Mouse (Mus musculus) neural tube, embryonic 14.5 days (tissue): ENCODE measurements around the gene Hspbp1. TPM values are rescaled to one million over a fixed set of nuclear protein-coding genes. Genes with fewer than 3 reads are reported as not detected.

Experiments
- ATAC-seq: fragments of 200-750 bp; cut with Nextera tagmentation; 2 replicates; pipeline ENCODE4 v1.8.0; 2017; ENCODE audit warnings: low read depth, mild to moderate bottlenecking, moderate TSS enrichment, moderate library complexity
- H3K27ac ChIP-seq: fragments of 300-500 bp; sonication (generic); 2 replicates; pipeline ENCODE4 v1.5.1; 2014; ENCODE audit warnings: low read depth, mild to moderate bottlenecking, control low read depth, low read length, moderate library complexity, mixed read lengths
- H3K27me3 ChIP-seq: fragments of 300-500 bp; sonication (generic); 2 replicates; pipeline ENCODE4 v1.6.1; 2014; ENCODE audit warnings: low read length; ENCODE audit not compliant: control insufficient read depth, insufficient read depth
- H3K36me3 ChIP-seq: fragments of 300-500 bp; sonication (generic); 2 replicates; pipeline ENCODE4 v1.6.1; 2014; ENCODE audit warnings: low read length, mixed read lengths; ENCODE audit not compliant: control insufficient read depth, insufficient read depth
- H3K4me1 ChIP-seq: fragments of 300-500 bp; sonication (generic); 2 replicates; pipeline ENCODE4 v1.6.1; 2014; ENCODE audit warnings: low read length; ENCODE audit not compliant: control insufficient read depth, insufficient read depth
- H3K4me2 ChIP-seq: fragments of 300-500 bp; sonication (generic); 2 replicates; pipeline ENCODE4 v1.6.1; 2014; ENCODE audit warnings: mild to moderate bottlenecking, low read depth, low read length, control low read depth
- H3K4me3 ChIP-seq: fragments of 300-500 bp; sonication (generic); 2 replicates; pipeline ENCODE4 v1.5.1; 2014; ENCODE audit warnings: low read depth, low read length, control low read depth, mixed read lengths
- H3K9ac ChIP-seq: fragments of 300-500 bp; sonication (generic); replicated peaks from 2 replicates; pipeline ENCODE4 v1.6.1; 2014; ENCODE audit warnings: low read depth, mild to moderate bottlenecking, control low read depth, low read length, mixed read lengths
- H3K9me3 ChIP-seq: fragments of 300-500 bp; sonication (generic); 2 replicates; pipeline ENCODE4 v1.6.1; 2016; ENCODE audit warnings: low read length; ENCODE audit not compliant: control insufficient read depth
- WGBS: fragments of 180-500 bp; shearing (Covaris S2); extraction: QIAGEN DNeasy Blood & Tissue Kit; methylation state at CpG from one replicate; pipeline ENCODE4 v1.1.7; 2014; 5-methylcytosine and 5-hydroxymethylcytosine counted together
- polyA plus RNA-seq: library from polyadenylated mRNA; unstranded; fragments of >200 nt; fragmentation: Nextera tagmentation; extraction: Ambion mirVana; gene quantifications from 2 replicates; pipeline ENCODE4 v1.2.1, GENCODE M21; 2014

Gene Hspbp1
- polyA plus RNA-seq, 1 experiment from 2014 or later = 143 TPM

DNA sequence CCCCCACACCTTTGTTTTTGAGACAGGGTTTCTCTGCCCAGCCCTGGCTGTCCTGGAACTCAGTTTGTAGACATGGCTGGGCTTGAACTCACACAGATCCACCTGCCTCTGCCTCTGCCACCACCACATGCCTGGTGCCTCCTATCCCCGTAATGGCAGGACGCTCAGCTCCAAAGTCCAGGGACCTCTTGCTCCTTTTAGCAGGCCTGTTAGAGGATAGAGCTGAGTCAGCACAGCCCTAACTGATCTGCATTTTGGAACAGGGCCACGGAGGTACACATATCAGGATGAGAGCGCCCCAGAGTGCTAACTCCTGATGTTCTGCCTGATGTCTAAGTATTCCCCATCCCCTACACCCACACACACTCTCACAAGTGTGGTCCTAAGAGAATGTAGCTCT lies 53.8 kb downstream of the Hspbp1 start, which contains the start of gene Tmem86b:
TSS of gene Tmem86b (minus strand) at position 392 of the 400 bp plus-strand sequence.
- peaks cover 52% of the 10 kb centered on the region for H3K36me3 ChIP-seq
- H3K27ac ChIP-seq = no peak within 1 kb of the TSS
- H3K9ac ChIP-seq = no peak within 1 kb of the TSS
- no peaks in the 10 kb centered on the region for H3K4me1 ChIP-seq
- H3K27me3 ChIP-seq = no peaks in the 10 kb centered on the region
- WGBS = 90% methylated on average over 4 of the region's 4 CpGs
- H3K4me3 ChIP-seq = no peak within 1 kb of the TSS
- H3K4me2 ChIP-seq = no peak within 1 kb of the TSS
- ATAC-seq = no peak
- no peaks in the 10 kb centered on the region for H3K9me3 ChIP-seq

DNA sequence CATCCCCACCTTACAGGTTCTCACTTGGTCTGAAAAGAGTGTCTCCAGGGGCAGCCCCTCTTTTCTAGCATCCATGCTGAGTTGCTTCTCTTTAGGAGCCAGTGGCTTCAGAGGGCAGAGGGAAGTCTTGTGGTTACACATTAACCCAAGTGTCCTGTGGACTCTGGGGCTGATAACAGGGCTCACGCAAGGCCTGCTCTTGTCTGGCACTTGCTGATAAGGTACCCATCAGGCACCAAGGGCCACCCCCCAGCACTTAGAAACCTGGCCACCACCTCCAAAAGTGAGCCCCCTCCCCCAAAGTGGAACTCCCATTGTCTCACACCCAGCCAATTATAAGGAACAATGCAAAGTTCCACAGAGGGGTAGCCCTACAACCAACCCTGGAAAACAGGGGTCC lies 54.7 kb downstream of the Hspbp1 start:
- H3K9me3 ChIP-seq = no peaks in the 10 kb centered on the region
- H3K27me3 ChIP-seq = no peaks in the 10 kb centered on the region
- H3K4me1 ChIP-seq = no peaks in the 10 kb centered on the region
- ATAC-seq = no peak
- H3K36me3 ChIP-seq = peaks cover 46% of the 10 kb centered on the region
- no peak overlapping the region for H3K27ac ChIP-seq
- H3K9ac ChIP-seq = no peak overlapping the region
- no peak overlapping the region for H3K4me3 ChIP-seq
- H3K4me2 ChIP-seq = no peak overlapping the region
- 84% methylated on average over 1 of the region's 1 CpGs for WGBS

DNA sequence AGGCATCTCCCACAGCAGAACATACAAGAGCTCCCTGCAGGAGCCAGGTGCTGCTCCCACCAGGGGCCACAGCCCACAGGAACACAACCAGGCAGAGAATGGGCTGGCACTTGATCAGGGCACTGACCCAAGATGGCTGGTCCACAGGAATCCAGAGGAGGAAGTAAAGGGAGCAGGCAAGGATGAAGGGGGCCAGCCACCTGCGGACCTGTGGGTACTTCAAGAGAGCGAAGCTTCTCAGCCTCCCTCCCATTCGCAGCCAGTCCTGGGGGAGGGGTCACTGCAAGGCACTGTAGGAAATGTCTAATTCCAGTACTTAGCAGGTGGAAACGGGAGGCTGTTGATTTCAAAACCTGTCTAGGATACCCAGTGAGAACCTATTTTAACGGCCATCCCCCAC lies 55.3 kb downstream of the Hspbp1 start:
- H3K9ac ChIP-seq = no peak overlapping the region
- H3K4me2 ChIP-seq = no peak overlapping the region
- peaks cover 41% of the 10 kb centered on the region for H3K36me3 ChIP-seq
- H3K9me3 ChIP-seq = no peaks in the 10 kb centered on the region
- no peaks in the 10 kb centered on the region for H3K4me1 ChIP-seq
- no peaks in the 10 kb centered on the region for H3K27me3 ChIP-seq
- no peak overlapping the region for H3K27ac ChIP-seq
- H3K4me3 ChIP-seq = no peak overlapping the region
- no peak for ATAC-seq
- 92% methylated on average over 5 of the region's 5 CpGs for WGBS

DNA sequence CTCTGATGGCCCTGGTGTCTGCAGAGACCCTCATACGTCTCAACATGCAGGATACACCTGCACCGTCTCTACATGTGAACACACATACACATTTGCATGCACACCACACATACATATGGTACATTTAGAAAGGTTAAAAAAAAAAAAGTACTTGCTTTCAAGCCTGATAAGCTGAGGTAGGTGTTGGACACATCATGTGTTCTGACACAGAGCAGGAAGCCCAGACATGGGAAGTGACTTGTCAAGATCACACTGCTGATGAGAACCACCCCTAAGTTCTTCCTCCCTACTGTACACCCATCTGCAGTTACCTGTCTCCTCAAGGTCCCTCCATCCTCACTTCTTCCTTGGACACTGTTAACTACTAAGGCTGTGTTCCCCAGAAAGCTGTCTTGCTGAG lies 58.9 kb downstream of the Hspbp1 start:
- H3K27ac ChIP-seq = no peak overlapping the region
- WGBS = 91% methylated on average over 2 of the region's 2 CpGs
- H3K4me2 ChIP-seq = no peak overlapping the region
- H3K36me3 ChIP-seq = peaks cover 14% of the 10 kb centered on the region; the same call in 1 of the 2 replicates
- H3K9me3 ChIP-seq = no peaks in the 10 kb centered on the region
- no peaks in the 10 kb centered on the region for H3K27me3 ChIP-seq
- no peaks in the 10 kb centered on the region for H3K4me1 ChIP-seq
- ATAC-seq = no peak
- no peak overlapping the region for H3K9ac ChIP-seq
- H3K4me3 ChIP-seq = no peak overlapping the region

DNA sequence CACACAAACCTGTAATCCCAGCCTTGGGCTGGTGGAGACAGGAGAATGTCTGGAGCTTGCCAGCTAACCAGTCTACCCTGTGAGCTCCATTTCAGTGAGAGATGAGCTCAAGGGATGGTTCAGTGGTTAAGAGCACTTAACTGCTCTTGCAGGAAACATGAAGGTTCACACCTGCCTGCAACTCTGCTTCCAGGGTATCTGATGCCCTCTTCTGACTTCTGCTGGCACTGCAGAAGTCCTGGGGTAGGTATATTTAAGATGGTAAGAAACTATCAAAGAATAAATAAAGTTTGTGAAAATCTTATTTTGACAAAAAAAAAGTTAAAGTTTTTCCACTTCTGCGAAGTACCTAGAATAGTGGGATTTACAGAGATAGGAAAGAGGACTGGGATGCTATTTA lies 60.5 kb downstream of the Hspbp1 start:
- H3K4me3 ChIP-seq = no peak overlapping the region
- H3K27me3 ChIP-seq = no peaks in the 10 kb centered on the region
- H3K9me3 ChIP-seq = no peaks in the 10 kb centered on the region
- no peaks in the 10 kb centered on the region for H3K4me1 ChIP-seq
- peaks cover 11% of the 10 kb centered on the region; the same call in 1 of the 2 replicates for H3K36me3 ChIP-seq
- H3K27ac ChIP-seq = no peak overlapping the region
- no peak overlapping the region for H3K9ac ChIP-seq
- WGBS = 58% methylated on average over 1 of the region's 1 CpGs
- H3K4me2 ChIP-seq = no peak overlapping the region
- peak; percentile 6; the same call in 1 of the 2 replicates for ATAC-seq

DNA sequence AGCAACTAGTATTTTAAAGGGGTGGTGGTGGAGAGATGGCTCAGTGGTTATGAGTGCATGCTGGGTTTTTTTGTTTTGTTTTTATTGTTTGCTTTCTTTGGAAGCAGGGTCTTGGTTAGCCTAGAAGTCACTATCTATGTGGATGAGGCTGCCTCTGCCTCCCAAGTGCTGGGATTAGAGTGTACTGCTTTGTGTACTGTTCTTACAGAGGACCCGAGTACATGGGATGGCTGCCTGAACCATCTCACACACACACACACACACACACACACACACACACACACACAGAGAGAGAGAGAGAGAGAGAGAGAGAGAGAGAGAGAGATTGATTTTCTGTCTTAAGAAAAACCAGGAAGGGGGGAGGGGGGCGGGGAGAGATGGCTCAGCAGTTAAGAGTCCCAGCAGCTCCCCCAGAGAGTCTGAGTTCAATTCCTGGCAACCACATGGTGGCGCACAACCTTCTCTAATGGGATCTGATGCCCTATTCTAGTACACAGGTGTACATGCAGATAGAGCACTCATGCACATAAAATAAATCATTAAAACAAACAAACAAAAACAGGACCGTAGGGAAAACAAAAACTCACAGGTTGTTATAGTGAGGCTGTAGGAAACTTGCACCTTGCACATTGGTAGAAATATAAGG lies 61.2 kb downstream of the Hspbp1 start:
- Histone ChIP-seq H3K4me2 (no peak overlapping the region), H3K27me3 (no peaks in the 10 kb centered on the region), H3K9ac (no peak overlapping the region), H3K9me3 (no peaks in the 10 kb centered on the region), H3K36me3 (peaks cover 5% of the 10 kb centered on the region; the same call in 1 of the 2 replicates), H3K4me3 (no peak overlapping the region), H3K27ac (no peak overlapping the region), H3K4me1 (no peaks in the 10 kb centered on the region)
- WGBS = 28% methylated on average over 4 of the region's 4 CpGs
- ATAC-seq = peak; percentile 81

- Histone ChIP-seq H3K36me3 (no peaks in the 10 kb centered on the region), H3K4me2 (no peak overlapping the region), H3K4me3 (no peak overlapping the region), H3K27me3 (no peaks in the 10 kb centered on the region), H3K9ac (no peak overlapping the region), H3K27ac (no peak overlapping the region), H3K9me3 (no peaks in the 10 kb centered on the region), H3K4me1 (no peaks in the 10 kb centered on the region)
- 26% methylated on average over 1 of the region's 1 CpGs for WGBS
- ATAC-seq = no peak
These were observed 64.9 kb downstream of the Hspbp1 start for GRCm38 (mm10) chr7:4619979-4620378.

DNA sequence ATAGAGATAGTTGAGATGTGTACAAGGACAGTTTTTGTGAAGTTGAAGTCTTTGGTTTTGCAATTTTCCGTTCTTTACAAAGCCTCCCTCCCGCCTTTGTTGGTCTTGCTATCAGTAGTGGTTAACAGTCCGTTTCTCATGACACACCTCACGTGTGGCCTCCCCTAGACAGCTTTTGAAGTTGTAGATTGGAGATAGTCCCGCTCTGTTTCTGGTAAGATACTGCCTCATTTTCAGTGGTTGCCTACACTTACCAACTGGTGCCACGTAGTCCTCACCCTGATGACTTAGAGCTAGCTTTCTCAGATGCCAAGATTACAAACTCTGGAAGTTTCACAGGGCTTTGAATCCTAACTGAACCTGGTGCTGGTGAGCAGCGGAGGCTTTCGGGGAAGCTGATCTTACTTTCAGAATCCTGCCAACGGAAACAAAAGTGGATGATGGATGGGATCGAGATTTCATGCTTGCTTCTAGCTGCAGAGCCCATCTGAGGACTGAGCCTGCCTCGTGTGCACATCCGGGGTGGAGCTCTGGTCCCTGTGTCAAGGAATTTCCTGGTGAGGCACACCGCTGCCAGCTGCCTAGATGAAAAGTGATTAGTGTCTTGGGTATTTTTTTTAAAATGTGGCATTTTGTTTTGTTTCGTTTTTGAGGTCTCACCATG lies 71.0 kb downstream of the Hspbp1 start:
- WGBS = 69% methylated on average over 14 of the region's 14 CpGs
- no peak overlapping the region for H3K4me3 ChIP-seq
- no peaks in the 10 kb centered on the region for H3K9me3 ChIP-seq
- no peak for ATAC-seq
- no peaks in the 10 kb centered on the region for H3K4me1 ChIP-seq
- H3K36me3 ChIP-seq = no peaks in the 10 kb centered on the region
- no peak overlapping the region for H3K27ac ChIP-seq
- no peaks in the 10 kb centered on the region for H3K27me3 ChIP-seq
- H3K4me2 ChIP-seq = no peak overlapping the region
- no peak overlapping the region for H3K9ac ChIP-seq

GRCm38 (mm10) chr7:4612956-4613355 lies 71.9 kb downstream of the Hspbp1 start:
- WGBS = 65% methylated on average over 1 of the region's 1 CpGs
- Histone ChIP-seq H3K36me3 (no peaks in the 10 kb centered on the region), H3K27me3 (no peaks in the 10 kb centered on the region), H3K4me1 (no peaks in the 10 kb centered on the region), H3K27ac (no peak overlapping the region), H3K9me3 (no peaks in the 10 kb centered on the region), H3K4me3 (no peak overlapping the region), H3K9ac (no peak overlapping the region), H3K4me2 (no peak overlapping the region)
- ATAC-seq = no peak
